Mouse (Mus musculus) cerebellum, postnatal 10 days (tissue): ENCODE data around the gene Vmn1r121.
"Not testable (repeated sequence)": the region's sequence is repeated elsewhere in the genome, so short reads cannot be mapped to it uniquely, and the experiment has no call there.

Experiments used
- DNase-seq, 2 experiments: peaks; one replicate each; pipeline ENCODE4 v3.0.0; 2021; ENCODE audit warnings: mixed read lengths in 2 of 2

The Vmn1r121 gene

DNA sequence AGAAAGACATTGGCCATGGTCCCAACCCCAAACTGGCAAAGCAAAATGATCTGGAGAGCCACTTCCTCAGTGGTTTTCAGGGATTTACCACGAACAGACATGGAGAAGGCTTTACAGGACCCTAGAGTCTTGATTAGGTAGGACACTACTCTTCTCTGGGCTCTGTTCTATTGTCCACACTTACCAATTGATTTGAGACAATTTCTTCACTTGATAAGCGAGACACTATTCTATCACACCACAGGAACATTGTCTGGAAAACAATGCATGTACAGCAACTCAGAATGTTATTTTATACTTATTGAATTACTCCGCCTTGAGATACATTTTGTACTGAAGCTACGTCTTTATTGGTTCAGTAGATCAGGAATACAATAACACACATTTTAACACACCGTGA is at the start of gene Vmn1r121:
Gene Vmn1r121, minus strand, starts transcription at position 101 of the 400 bp plus-strand sequence.
- DNase-seq, result not testable (repeated sequence)

DNA sequence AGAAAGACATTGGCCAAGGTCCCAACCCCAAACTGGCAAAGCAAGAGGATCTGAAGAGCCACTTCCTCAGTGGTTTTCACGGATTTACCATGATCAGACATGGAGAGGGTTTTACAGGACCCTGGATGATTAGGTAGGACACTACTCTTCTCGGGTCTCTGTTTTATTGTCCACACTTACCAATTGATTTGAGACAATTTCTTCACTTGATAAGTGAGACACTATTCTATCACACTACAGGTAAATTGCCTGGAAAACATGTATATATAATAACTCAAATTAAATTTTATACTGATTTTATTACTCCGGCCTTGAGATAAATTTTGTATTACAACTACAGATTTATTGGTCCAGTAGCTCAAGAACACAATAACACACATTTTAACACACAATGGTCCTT is 35.7 kb upstream of the Vmn1r121 start, which contains the start of gene Vmn1r122:
Gene Vmn1r122, minus strand, starts transcription at position 101 of the 400 bp plus-strand sequence.
- not testable (repeated sequence) for DNase-seq

DNA sequence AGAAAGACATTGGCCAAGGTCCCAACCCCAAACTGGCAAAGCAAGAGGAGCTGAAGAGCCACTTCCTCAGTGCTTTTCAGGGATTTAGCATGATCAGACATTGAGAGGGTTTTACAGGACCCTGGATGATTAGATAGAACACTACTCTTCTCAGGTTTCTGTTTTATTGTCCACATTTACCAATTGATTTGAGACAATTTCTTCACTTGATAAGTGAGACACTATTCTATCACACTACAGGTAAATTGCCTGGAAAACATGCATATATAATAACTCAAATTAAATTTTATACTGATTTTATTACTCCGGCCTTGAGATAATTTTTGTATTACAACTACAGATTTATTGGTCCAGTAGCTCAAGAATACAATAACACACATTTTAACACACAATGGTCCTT is 44.6 kb downstream of the Vmn1r121 start, which contains the start of gene Vmn1r120:
Gene Vmn1r120, minus strand, starts transcription at position 101 of the 400 bp plus-strand sequence.
- not testable (repeated sequence) for DNase-seq
